Mouse (Mus musculus) brown adipose tissue, adult 24 weeks (tissue): ENCODE measurements around the gene Spred2. TPM values are rescaled to one million over a fixed set of nuclear protein-coding genes. Genes with fewer than 3 reads are reported as not detected.
"Not testable (repeated sequence)": the region's sequence is repeated elsewhere in the genome, so short reads cannot be mapped to it uniquely, and the experiment has no call there.

ENCODE experiments used
- H3K27ac ChIP-seq: fragments of 200-500 bp; replicated peaks from 2 replicates; pipeline ENCODE4 v1.5.1; 2012; ENCODE audit warnings: low read depth, mild to moderate bottlenecking, low read length
- H3K4me1 ChIP-seq: fragments of 200-500 bp; 2 replicates; pipeline ENCODE4 v1.6.1; 2012; ENCODE audit warnings: low read length, mixed read lengths; ENCODE audit not compliant: control insufficient read depth, insufficient read depth, insufficient read length
- H3K4me3 ChIP-seq: fragments of 200-500 bp; 2 replicates; pipeline ENCODE4 v1.5.1; 2012; ENCODE audit warnings: low read depth, mild to moderate bottlenecking, low read length, moderate library complexity; ENCODE audit not compliant: insufficient read depth
- polyA plus RNA-seq: library from polyadenylated mRNA; stranded (reverse); fragments of >200 nt; gene quantifications from 2 replicates; pipeline ENCODE4 v1.2.4, GENCODE M21; 2012; ENCODE audit not compliant: missing spikeins, insufficient read depth, insufficient read length

The Spred2 gene
- polyA plus RNA-seq, 1 experiment = 8.4 TPM

- Histone ChIP-seq H3K4me1 (no peaks in the 10 kb centered on the region), H3K4me3 (no peak overlapping the region), H3K27ac (no peak overlapping the region)
Observed at GRCm38 (mm10) chr11:20052814-20053536, 128.8 kb downstream of the Spred2 start.

- Histone ChIP-seq H3K27ac (no peak overlapping the region), H3K4me1 (no peaks in the 10 kb centered on the region), H3K4me3 (no peak overlapping the region)
Observed at GRCm38 (mm10) chr11:20053951-20054350, 129.8 kb downstream of the Spred2 start.

GRCm38 (mm10) chr11:20054617-20055016 is 130.4 kb downstream of the Spred2 start:
- Histone ChIP-seq H3K4me1 (no peaks in the 10 kb centered on the region), H3K27ac (no peak overlapping the region), H3K4me3 (no peak overlapping the region)

- H3K27ac ChIP-seq = no peak overlapping the region
- no peaks in the 10 kb centered on the region for H3K4me1 ChIP-seq
- H3K4me3 ChIP-seq = no peak overlapping the region
Observed at GRCm38 (mm10) chr11:20056168-20056567, 132.0 kb downstream of the Spred2 start.

GRCm38 (mm10) chr11:20057429-20057828 is 133.3 kb downstream of the Spred2 start:
- Histone ChIP-seq H3K4me1 (no peaks in the 10 kb centered on the region), H3K27ac (no peak overlapping the region), H3K4me3 (no peak overlapping the region)

GRCm38 (mm10) chr11:20059736-20060135 is 135.6 kb downstream of the Spred2 start:
- Histone ChIP-seq H3K4me3 (no peak overlapping the region), H3K27ac (no peak overlapping the region), H3K4me1 (no peaks in the 10 kb centered on the region)

- H3K4me1 ChIP-seq, H3K4me3 ChIP-seq, H3K27ac ChIP-seq: not testable (repeated sequence)
Observed at GRCm38 (mm10) chr11:20062801-20063200, 138.6 kb downstream of the Spred2 start.

- H3K4me3 ChIP-seq, H3K27ac ChIP-seq, H3K4me1 ChIP-seq: not testable (repeated sequence)
Observed at GRCm38 (mm10) chr11:20064086-20064485, 139.9 kb downstream of the Spred2 start.

- Histone ChIP-seq H3K4me3 (no peak overlapping the region), H3K27ac (no peak overlapping the region), H3K4me1 (no peaks in the 10 kb centered on the region)
Observed at GRCm38 (mm10) chr11:20064926-20065325, 140.8 kb downstream of the Spred2 start.

- no peak overlapping the region for H3K4me3 ChIP-seq
- H3K4me1 ChIP-seq = no peaks in the 10 kb centered on the region
- no peak overlapping the region for H3K27ac ChIP-seq
Observed at GRCm38 (mm10) chr11:20066106-20066505, 141.9 kb downstream of the Spred2 start.

GRCm38 (mm10) chr11:20067521-20067920 is 143.3 kb downstream of the Spred2 start:
- H3K4me3 ChIP-seq = no peak overlapping the region
- H3K27ac ChIP-seq = no peak overlapping the region
- H3K4me1 ChIP-seq = no peaks in the 10 kb centered on the region

- Histone ChIP-seq H3K4me1 (no peaks in the 10 kb centered on the region), H3K27ac (no peak overlapping the region), H3K4me3 (no peak overlapping the region)
Observed at GRCm38 (mm10) chr11:20068346-20069004, 144.3 kb downstream of the Spred2 start.

- H3K4me3 ChIP-seq = no peak overlapping the region
- no peak overlapping the region for H3K27ac ChIP-seq
- H3K4me1 ChIP-seq = no peaks in the 10 kb centered on the region
Observed at GRCm38 (mm10) chr11:20072174-20072573, 148.0 kb downstream of the Spred2 start.

GRCm38 (mm10) chr11:20072826-20073225 is 148.7 kb downstream of the Spred2 start:
- H3K4me3 ChIP-seq = no peak overlapping the region
- H3K4me1 ChIP-seq = no peaks in the 10 kb centered on the region
- no peak overlapping the region for H3K27ac ChIP-seq
